Mouse (Mus musculus) right cerebral cortex, postnatal 36 days (tissue): ENCODE results near the gene Nenf.

Source experiments
- DNase-seq, 2 experiments: peaks; one replicate each; pipeline ENCODE4 v3.0.0; 2022; ENCODE audit warnings: low spot score in 2 of 2, mixed read lengths in 1 of 2

The Nenf gene

DNA sequence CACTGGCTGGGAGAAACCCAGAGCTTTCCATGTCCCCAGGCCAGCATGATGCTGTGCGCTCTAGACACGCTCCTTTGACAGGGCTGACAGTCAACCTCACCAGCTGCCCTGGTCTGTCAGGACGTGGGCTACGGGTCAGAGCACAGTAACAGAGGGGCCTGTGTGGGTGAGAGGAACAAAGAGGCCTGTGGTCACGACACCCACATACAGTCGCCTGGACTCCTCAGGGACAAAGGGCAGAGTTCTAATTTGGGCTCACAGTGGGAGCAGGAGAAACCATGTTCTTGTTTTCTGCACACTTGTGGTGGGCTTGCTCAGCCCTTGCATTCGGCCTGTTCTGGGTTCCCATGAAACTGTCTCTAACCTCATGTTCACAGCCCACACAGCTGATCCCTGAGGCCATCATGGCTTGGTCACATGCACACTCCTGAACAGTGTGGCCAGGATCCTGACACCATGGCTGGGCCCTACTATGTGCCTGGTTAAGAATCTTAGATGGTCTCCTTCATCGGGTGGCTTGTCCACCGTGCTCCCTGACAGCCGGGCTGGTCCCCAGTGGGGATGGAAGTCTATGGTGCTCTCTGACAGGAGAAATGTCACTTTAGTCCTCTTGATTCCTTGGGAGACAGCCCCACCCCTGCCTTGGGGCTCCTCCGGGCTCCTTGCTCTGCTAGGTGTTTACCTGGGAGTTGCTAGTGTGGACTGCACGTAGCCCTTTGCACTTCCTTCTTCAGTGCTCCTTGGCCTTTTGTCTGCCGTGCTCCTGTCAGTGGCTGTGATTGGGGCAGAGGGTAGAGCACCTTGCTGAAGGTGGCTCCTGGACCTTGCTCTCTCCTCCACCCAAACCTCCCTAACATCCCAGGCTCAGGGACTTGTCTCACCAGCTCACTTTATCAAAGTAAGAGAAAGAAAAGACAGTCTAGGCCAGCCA is 34.6 kb downstream of the Nenf start:
- DNase-seq: no peak

DNA sequence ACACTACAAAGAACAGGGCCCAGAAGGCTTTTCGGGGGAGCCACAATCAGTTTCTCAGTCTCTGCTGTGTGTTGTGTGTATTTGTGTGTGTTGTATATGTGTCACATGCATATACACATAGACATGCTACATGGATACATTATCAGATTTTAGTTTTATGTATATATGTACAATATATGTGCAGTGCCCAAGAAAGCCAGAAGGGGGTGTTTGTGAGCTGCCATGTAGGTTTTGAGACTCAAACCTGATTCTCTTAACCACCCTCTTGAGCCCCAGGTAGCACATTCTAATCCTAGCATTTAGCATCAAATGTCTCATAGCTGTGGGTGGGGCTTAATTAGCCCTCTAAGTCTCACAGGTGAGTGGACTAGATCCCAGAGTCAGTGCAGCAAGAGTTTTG is 35.7 kb downstream of the Nenf start:
- DNase-seq: no peak

DNA sequence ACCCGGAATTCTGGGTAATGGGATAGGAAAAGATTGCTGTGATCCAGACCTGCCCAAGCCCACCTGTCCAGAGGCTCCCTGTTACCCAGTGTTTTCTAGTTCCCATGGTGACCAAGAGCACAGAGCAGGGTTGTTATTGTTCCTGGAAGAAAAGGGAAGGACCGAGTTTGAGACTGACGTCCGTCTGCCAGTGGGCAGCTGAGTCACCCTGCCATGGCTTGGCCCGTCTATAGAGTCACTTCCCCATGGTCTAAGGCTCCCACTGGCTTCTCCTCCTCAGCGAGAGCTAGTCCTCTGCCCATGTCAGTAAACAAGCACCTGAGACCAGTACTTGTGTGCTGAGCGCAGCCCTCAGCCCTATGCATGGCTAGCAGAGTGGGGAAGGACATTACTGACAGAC is 36.8 kb downstream of the Nenf start:
- no peak for DNase-seq

DNA sequence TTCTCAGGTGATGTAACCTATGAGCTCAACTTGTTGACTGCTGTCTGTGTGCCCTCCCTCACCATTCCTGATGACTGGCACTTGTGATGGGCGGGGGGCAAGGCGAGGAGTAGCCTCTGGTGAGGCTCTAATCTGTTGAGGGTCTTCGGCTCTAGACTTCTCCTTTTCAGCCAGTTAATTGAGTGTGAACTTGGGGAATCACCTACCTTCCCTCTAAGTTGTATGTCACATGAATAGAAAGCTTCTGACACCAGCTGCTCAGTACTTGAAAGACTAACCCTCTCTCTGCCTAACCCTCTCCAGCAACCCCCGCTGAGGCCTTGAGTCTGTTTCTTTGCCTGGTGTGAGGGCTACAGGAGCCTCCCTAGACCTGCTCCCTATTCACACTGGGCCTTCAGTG is 39.7 kb downstream of the Nenf start:
- DNase-seq: no peak

DNA sequence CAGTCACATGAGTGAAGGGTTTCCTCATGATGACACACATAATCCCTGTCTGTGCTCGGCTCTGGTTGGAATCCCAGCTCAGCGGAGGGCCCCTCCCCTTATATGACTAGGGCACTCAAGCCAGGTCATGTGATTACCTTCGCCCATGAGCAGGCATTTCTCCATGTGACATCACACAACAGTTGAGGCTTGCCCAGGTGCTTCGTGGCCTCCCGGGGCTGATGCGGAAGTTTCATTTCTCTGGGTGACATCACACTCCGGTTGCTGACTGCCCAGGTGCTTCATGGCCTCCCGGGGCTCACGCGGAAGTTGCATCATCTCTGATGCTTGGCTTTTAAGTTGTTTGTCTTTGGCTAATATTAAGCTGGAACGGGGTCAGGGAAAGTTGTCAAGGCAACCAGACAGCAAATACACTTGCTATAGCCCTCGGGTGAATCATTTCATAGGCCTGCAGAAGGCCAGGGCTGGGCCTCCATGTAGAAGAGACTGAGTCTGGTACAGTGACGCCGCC is 40.4 kb downstream of the Nenf start:
- DNase-seq: no peak

DNA sequence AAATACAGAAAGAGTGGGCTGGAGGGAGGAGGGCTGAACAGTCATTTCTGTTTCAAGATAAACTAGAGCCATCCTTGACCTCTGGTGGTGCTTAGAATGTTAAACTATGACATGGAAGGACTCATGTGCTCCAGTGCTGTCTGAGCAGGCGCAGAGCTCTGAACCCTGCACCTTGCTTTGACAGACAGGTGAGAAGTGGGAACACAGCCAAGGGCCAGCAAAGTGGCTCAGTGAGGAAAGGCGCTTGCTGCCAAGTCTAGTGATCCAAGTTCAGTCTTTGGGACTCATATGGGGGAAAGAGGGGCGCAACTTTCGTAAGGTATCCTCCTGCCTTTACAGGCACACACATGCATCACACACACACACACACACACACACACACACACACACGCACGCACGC is 41.8 kb downstream of the Nenf start:
- no peak for DNase-seq

DNA sequence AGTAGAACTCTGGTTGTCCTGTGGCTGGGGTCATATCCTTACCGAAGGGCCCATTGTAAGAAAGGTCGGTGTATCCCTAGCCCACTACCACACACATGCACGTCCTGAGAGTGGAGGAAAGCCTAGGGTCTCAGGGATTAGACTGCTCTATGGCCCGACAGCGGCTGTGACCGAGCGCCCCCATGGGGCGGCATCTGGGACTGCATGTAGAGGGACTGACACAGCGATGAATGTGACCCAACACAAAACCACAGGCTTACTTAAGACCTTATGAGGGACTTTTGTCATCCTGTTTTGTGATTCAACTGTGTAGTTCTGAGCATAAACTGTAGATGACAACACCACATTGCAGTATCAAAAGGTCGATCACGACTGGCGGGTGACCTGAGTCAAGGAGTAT is 42.5 kb downstream of the Nenf start:
- peak; percentile 34 to 42 for DNase-seq

DNA sequence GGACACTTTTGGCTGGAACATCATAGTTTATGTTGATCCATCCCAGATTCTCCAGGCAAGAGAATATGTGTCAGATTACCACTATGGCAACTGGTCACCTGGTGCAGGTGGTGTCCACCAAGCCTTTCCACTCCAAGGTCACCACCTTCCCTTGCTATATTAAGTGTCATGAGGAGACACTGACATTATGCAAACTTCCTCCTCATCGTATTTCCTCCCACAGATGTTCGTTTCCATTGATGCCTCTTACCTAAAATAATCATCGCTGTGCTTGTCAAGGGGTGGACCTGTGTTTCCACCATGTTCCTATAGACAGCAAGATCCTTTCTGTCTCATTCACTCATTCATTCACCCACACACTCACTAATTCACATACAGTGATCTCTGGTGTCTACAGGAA is 45.3 kb downstream of the Nenf start:
- DNase-seq: no peak

DNA sequence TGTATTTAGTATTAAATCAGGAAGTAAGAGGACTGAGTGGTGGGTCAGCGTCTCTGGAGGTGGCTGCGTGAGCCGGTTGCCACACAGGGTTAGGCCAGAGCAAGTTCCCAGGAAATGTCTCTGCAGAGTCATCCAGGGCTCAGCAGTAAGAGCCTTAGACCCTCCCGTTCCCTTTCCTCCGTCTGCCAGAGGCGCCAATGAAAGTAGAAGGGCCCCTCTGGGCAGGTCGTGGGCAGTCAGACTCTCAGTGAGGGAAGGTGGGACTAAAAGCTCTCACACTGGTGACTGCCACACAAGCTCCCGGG is 48.4 kb downstream of the Nenf start:
- DNase-seq: no peak

DNA sequence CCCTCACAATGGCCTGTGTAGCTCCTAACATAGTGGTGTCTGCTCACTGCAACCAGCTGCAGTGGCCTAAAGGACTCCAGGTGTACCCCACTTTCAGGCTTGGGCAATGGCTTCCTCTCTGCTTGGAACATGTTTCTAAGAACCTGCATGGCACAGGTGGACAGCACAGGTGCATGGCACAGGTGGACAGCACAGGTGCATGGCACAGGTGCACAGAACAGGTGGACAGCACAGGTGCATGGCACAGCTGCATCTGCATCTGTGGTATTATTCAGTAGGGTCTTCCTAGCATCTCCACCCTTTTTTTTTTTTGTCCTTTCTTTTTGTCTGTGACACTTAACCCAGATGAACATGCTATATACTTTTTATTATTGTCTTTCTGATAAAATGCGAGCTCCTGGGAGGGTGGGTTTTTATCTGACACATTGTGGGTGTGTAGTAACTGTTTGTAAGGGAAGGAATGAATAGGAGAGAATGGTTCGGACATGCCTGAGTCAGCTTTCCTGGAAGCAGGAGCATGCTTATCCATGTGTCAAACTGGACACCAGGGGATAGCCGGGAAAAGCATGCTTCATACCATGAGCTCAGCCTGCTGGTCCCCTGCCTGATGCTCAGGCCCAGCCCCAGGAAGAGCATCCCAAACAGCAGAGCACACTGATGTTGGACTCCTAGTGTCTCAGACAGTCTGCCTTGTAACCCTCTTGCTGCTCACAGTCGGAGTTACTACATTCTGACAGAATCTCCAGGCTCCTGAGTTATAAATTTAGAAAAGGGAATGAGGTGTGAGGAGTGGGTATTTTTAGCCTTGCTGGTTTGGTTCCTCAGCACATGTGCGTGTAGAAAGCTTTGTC is 49.0 kb downstream of the Nenf start:
- peak in 1 of 2 experiments; percentile 16 for DNase-seq

DNA sequence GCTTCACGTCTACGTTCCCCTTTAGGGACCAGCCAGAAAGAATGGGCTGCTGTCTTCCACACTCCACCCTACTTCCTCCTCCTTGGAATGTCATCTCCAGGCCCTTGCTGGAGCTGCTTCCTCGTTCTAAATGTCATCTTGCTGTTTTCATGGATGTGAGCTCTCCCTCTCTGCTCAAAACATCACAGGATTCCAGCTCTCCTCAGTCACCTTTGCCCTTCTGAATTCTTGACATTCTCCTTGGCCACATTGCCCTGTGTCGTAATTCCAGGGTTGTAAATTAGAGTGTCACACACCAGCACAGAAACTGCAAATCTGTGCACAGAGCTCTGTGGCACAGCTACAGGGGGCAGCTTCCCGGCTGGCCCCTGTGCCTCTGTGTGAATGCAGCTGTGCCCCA is 50.1 kb downstream of the Nenf start:
- DNase-seq: no peak

DNA sequence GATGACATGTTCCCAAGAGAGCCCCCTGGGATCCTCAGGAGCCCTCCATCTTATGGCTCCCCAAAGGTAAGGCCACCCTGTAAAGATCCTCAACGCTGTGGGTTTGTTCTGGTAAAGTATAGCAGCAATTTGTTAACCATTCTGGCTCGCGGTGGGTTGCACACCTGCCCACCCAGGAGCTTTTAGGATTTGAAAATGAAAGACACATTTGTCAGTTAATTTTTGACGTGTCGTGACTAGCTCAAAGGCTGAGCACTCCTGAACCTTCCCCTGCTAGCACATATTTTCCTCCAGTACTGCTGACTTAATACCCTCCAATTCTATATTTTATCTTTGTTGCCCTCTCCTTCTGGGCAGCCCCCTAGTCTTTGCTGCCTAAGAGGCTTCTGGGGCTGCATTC is 50.8 kb downstream of the Nenf start:
- DNase-seq: no peak

DNA sequence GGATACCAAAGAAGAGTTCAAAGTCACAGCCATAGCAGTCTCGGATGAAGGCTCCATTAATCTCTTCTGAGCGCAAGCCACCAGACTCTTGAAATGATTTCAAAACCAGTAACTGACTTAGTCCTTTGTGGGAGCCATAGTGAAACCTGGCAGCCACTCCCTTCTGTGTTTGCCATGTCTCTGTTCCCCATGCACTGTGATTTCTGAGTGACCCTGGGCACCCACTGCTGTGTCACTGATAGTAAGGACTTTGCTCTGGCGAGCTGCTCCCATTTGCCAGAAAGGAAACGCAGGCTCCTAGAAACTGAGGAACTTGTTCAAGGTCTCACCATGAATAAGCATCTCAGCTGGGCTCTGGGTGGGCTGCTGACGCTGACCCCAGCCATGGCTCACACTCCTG is 54.5 kb downstream of the Nenf start:
- DNase-seq: no peak

DNA sequence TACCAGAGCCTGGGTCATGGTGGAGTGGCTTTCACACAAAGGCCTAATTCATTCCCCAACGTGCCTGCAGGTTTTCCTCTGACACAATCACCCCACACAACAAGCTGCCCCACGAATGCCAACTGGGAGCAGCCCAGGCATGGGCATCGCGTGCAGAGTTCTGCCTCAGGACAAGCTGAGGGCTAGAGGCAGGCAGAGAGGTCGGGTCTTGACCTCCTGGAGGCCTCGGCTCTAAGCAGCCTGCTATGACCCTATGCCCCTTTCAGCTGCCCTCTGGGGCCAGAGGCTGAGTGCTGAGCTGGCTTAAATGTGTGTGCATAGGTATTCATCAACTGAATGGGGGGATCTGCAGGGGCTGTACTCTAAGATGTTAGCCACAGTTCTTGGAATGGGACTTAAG is 56.1 kb downstream of the Nenf start:
- no peak for DNase-seq

DNA sequence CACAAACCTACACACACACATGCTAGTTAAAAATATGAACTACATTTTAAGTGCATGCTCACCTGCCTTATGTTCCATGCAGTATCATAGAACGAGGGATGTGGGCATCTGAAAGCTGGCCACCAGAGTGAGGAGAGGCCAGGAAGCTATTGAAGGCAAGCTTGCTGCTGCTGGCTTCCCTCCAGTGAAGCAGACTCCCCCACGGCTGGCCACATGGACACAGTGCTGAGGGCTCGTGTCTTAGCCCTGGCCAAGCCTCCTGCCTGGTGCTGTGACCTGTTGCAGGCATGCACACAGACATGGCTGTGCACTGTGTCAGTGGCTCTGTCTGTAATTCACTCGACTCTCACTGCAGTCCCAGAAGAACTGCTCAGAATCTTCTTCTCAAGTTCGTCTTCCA is 58.3 kb downstream of the Nenf start:
- no peak for DNase-seq

DNA sequence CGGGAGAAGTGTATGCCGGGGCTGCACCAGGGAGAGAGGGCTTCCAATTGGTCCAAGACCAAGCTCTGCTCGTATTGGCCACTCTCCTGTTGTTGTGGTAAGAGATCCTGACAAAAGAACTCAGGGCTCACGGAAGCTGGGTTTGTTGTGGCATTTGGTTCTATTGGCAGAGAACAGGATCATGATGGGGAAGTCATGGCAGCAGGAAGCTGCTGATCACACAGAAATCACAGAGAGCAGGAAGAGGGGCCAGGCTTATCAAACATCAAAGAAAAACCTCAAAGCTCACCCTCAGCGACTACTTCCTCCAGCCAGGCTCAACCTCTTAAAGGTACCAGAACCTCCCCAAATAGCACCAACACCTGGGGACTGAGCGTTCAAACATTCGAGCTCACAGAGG is 58.9 kb downstream of the Nenf start:
- DNase-seq: no peak

DNA sequence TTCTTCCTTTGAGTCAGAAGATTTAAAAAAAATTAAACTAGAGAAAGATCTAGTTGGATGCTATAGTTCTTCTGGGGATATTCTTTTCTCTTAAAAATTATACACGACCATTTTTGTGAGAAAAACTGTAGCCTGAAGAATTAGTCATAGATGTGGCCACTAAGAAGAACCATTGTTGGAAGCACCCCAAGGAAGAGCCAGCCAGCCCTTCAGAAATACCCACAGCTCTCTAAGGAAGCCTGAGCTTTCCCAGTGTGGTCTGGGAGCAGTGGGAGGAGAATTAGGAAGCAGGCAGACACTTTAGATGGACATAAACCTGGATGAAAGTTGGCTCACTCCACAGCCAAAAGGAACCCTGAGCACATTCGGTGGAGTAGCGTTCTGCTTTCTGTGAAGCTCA is 59.5 kb downstream of the Nenf start:
- no peak for DNase-seq

DNA sequence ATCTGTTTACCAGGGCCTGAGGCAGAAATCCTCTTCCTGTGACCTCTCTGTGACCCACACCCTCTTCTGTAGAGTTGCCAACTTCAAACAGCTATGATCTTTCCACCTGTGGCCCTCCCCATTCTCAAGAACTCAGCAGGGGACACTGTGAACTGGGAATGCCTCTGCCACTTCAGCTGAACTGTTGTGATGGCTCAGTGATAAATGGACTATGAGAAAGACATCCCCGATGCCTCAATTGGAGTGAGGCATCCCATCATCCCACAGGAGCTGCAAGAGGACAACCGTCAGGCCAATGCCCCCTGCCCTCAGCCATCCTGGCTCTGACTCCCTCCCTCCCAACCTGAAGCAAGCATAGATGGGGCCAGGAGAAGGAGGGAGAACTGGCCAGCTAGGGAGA is 60.0 kb downstream of the Nenf start:
- DNase-seq: no peak

DNA sequence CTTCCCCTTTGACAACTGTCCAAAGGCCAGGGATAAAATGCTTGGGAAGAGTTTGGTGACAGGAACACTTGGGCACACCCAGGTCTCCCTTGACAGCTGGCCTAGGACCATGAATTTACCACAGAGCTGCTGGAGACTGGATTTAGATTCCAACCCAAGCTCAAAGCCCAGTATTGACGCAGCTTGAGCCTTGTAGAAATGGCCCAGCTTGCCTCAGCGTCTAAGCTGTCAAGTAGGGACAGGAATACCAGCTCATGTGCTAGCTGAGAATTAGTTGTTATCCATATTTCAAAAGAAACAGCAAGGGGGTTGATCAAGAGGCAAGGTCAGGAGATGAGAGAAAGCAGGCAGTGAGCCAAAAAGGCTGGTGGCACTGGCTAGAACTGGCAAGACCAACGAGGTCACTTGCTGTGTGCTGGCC is 60.6 kb downstream of the Nenf start:
- DNase-seq: no peak
